Mouse (Mus musculus) C2C12 (cell line): ENCODE data around the gene Taf6. TPM values are rescaled to one million over a fixed set of nuclear protein-coding genes. Genes with fewer than 3 reads are reported as not detected.

ENCODE experiments used
- H3K27me3 ChIP-seq: one replicate; pipeline ENCODE4 v1.6.1; 2011; ENCODE audit not compliant: control insufficient read depth, insufficient read depth, insufficient read length
- H3K36me3 ChIP-seq: one replicate; pipeline ENCODE4 v1.6.1; 2011; ENCODE audit not compliant: control insufficient read depth, insufficient read depth
- H3K4me3 ChIP-seq: one replicate; pipeline ENCODE4 v1.5.1; 2011; ENCODE audit warnings: mild to moderate bottlenecking, control low read depth; ENCODE audit not compliant: poor library complexity, insufficient read depth, severe bottlenecking
- H3K79me2 ChIP-seq: one replicate; pipeline ENCODE4 v1.6.1; 2011; ENCODE audit not compliant: control insufficient read depth, insufficient read depth
- H3K79me3 ChIP-seq: one replicate; pipeline ENCODE4 v1.6.1; 2011; ENCODE audit warnings: low read depth, control low read depth
- H3ac ChIP-seq: one replicate; pipeline ENCODE3; 2011; ENCODE audit warnings: low read depth; ENCODE audit not compliant: control insufficient read depth, insufficient read length
- CEBPB ChIP-seq: IDR thresholded peaks from one replicate; pipeline ENCODE4 v1.6.1; 2011; ENCODE audit warnings: low read depth, mild to moderate bottlenecking, control low read depth, moderate library complexity
- CTCF ChIP-seq: IDR thresholded peaks from one replicate; pipeline ENCODE4 v1.5.1; 2011; ENCODE audit not compliant: control insufficient read depth, insufficient read depth, insufficient read length
- FOSL1 ChIP-seq: IDR thresholded peaks from one replicate; pipeline ENCODE4 v1.8.0; 2011; ENCODE audit warnings: mild to moderate bottlenecking, low read length; ENCODE audit not compliant: poor library complexity, insufficient read depth, severe bottlenecking
- MAX ChIP-seq: IDR thresholded peaks from one replicate; pipeline ENCODE4 v1.6.1; 2011; ENCODE audit warnings: mild to moderate bottlenecking, control low read depth
- MYOD1 ChIP-seq: IDR thresholded peaks from one replicate; pipeline ENCODE4 v1.6.1; 2011; ENCODE audit warnings: low read depth; ENCODE audit not compliant: control insufficient read depth, insufficient read length
- MYOG ChIP-seq: IDR thresholded peaks from one replicate; pipeline ENCODE4 v1.6.1; 2011; ENCODE audit not compliant: control insufficient read depth, insufficient read length; ENCODE audit errors: extremely low read depth
- USF1 ChIP-seq: IDR thresholded peaks from one replicate; pipeline ENCODE4 v1.6.1; 2011; ENCODE audit warnings: low read depth, mild to moderate bottlenecking, control low read depth, moderate library complexity
- polyA plus RNA-seq: library from polyadenylated mRNA; unstranded; fragments of >200 nt; fragmentation: generic; extraction: Trizol; gene quantifications from one replicate; pipeline ENCODE4 v1.2.1, GENCODE M21; 2012; ENCODE audit warnings: missing spikeins

The Taf6 gene
- polyA plus RNA-seq, 1 experiment: 58.1 TPM

DNA sequence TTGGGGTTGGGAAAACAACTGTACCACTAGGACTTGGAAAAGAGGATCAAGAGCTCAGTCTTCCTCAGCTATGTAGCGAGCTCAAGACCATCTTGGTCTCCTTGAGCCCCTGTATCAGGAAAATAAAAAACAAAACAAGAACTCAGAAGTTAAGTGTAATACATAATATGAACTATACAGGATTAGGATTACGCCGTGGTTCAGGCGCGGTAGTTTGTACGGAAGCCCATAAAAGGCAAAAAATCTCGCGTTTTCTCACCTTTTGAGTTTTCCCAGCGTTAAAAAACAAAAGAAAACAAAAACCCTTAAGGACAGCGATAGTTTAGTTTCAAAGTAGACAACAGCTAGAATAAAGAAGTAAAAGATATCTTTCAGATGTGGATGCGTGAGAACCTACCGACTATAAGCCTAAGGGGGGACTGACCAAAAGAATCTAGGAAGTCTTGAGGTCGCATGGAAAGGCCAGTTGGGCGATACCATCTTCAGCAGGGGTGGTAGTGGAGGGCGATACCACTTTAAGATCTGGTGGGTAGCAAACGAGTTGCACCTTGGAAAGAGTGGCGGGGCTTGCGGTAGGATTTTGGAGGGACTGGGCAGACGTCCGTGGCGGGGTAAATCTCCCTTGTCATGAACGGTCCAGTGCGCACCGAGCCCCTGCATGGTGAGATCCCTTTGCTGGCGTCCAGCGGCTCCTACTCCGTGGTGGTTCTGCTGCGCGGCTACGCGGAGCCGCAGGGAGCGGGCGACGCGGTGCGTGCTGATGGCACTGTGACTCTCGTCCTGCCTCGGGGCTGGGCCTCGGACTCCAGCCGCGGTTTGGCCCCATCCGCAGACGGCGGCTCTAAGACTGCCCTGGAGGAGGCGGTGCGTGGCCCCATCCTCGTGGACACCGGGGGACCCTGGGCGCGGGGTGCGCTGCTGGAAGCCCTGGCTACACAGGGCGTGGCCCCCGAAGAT is 6.8 kb upstream of the Taf6 start, which contains the start of gene Mblac1:
Gene Mblac1 (plus strand): TSS at position 544 of the 957 bp plus-strand sequence.
- H3ac ChIP-seq: peak within 1 kb of the TSS; percentile 92
- no peaks in the 10 kb centered on the region for H3K79me3 ChIP-seq
- TF ChIP-seq MYOD1 (no peak), MAX (peak; percentile 35)
- H3K79me2 ChIP-seq: no peaks in the 10 kb centered on the region
- peak within 1 kb of the TSS; percentile 26 for H3K4me3 ChIP-seq
- no peaks in the 10 kb centered on the region for H3K27me3 ChIP-seq
- peaks cover 14% of the 10 kb centered on the region for H3K36me3 ChIP-seq

DNA sequence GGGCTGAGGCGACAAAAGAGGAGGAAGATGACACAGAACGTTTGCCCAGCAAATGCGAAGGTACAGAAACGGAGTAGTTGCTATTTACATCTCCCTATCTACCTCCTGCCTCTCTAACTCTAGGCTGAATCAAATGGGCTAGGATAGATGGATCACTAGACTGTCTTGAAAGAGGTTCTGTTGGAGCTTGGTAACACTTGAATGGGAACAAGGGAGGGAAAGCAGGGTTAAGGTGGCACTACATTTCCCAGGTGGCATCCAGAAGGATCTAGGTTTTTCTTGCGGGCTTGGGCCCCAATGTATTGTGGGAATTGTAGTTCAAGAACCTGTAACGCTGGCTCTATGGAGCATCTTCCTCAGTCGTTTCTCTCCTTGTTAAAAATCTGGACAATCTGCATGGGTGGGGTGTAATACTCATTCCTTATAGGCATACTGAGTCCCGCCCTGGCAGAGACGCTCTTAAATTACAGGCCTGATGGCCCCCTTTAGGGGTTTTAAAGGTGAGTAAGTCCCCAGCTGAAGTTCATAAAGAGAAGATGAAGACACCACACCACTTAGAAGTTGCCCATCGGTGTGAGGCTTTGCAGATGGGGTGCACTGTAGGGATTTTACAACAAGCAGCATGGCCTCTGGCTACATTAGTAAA is 533 bp upstream of the Taf6 start:
- peaks cover 21% of the 10 kb centered on the region for H3K79me2 ChIP-seq
- no peaks in the 10 kb centered on the region for H3K27me3 ChIP-seq
- H3K36me3 ChIP-seq: peaks cover 6% of the 10 kb centered on the region
- peak overlapping the region; percentile 99 for H3ac ChIP-seq
- peak overlapping the region; percentile 80 for H3K4me3 ChIP-seq
- TF ChIP-seq MYOD1 (no peak), MAX (no peak), USF1 (no peak), FOSL1 (no peak), CTCF (no peak), CEBPB (no peak), MYOG (no peak)
- peaks cover 7% of the 10 kb centered on the region for H3K79me3 ChIP-seq

DNA sequence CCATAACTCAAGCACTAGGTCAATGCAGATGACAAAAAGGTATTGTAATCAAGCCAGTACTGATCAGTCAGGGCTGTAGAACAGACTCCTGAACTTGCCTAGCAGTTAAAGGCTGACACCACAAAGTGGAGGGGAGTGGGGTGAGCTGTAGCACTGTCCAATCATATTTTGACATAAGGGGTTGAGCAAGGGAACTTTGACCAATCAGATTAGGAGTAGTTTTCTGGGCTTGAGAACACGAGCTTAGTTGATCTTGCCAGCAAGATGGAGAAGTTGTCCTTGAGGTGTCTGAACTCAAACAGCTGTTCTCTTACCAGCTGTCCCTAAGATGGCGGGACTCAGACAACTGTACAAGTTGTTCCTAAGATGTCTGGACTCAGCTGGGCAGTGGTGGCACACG is 14.0 kb downstream of the Taf6 start:
- Histone ChIP-seq H3K36me3 (peaks cover 57% of the 10 kb centered on the region), H3K4me3 (no peak overlapping the region)

DNA sequence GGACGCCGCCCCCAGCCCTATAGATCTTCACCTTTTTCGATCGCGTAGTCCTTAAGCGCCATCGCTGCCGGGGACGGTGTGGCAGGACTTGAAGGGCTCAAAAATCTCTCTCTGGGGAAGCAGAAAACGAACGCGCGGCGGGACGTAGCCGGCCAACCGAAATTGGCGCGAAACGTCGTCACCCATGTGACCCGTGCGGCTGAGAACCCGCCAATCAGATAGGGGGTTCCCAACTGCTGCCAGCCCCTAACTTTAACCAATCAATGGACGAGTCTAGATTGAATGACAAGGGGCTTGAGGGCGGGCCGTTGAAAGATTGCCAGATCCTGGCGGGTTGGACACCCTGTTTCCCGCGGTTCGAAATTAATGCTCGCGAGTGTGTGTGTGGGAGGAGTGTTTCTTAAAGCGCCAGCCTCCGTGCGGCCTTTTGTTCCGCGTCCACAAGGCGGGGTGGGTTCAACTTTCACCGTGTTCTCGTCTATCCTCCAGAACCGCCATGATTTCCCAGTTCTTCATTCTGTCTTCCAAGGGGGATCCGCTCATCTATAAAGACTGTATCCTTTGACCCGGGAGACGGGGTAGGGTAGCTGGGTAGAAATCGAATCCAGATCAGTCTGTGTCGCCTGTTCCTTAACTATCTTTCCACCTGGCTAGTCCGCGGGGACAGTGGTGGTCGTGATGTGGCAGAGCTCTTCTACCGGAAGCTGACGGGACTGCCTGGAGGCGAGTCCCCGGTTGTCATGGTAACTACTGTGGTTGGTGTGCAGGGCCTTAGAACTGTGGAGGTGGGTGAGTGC is 15.4 kb downstream of the Taf6 start, which contains the start of the genes Ap4m1 and Mcm7:
Gene Ap4m1 (plus strand): TSS at position 308 of the 797 bp plus-strand sequence.
Gene Mcm7 (minus strand): TSS at position 728 of the 797 bp plus-strand sequence.
- H3K27me3 ChIP-seq: no peaks in the 10 kb centered on the region

More for the DNA sequence above, 14.0 kb downstream of the Taf6 start:
- TF ChIP-seq MYOD1: no peak
- no peak for TF ChIP-seq CTCF
- no peak for TF ChIP-seq USF1
- no peak for TF ChIP-seq FOSL1
- TF ChIP-seq MAX: no peak
- TF ChIP-seq CEBPB: no peak
- TF ChIP-seq MYOG: no peak
- Histone ChIP-seq H3K27me3 (no peaks in the 10 kb centered on the region), H3ac (no peak overlapping the region), H3K79me2 (peaks cover 47% of the 10 kb centered on the region), H3K79me3 (peaks cover 25% of the 10 kb centered on the region)

DNA sequence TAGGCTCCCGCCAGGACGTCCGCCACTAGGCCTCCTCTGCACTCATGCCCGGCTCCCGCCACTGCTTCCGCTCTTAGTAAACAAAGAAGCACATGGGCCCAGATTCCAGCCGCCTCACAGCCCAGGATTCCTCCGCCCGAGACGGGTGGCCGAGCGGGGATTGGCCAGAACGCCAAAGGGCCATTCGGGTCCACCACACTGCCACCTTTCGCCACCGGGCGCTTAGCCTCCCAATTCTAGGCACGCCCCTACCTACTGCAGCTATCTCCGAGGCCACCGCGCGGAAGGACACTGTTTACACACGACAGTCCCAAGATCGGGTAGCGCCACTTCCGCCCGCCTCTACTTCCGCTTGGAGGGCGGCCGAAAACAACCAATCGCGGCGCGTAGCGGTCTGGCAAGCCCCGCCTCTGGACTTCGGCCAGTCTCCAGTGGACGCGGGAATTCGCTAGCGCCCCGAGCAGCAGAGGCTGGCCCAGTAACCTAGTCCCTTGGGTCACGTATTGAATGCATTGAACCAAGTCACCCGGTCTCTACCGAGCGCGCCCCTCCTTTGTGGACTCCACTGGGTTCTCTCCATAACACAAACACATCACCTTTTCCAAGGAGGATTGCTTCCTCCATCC is 16.2 kb downstream of the Taf6 start:
- peaks cover 25% of the 10 kb centered on the region for H3K79me3 ChIP-seq
- peaks cover 58% of the 10 kb centered on the region for H3K36me3 ChIP-seq
- H3ac ChIP-seq: peak overlapping the region; percentile 79
- TF ChIP-seq MYOD1 (no peak), MAX (peak; percentile 98)
- H3K79me2 ChIP-seq: peaks cover 62% of the 10 kb centered on the region
- peak overlapping the region; percentile 83 for H3K4me3 ChIP-seq
- no peaks in the 10 kb centered on the region for H3K27me3 ChIP-seq

More for the DNA sequence above, 15.4 kb downstream of the Taf6 start, which contains the start of the genes Ap4m1 and Mcm7:
- H3ac ChIP-seq: peak within 1 kb of the TSS; percentile 79
- H3K79me3 ChIP-seq: peaks cover 25% of the 10 kb centered on the region
- H3K36me3 ChIP-seq: peaks cover 57% of the 10 kb centered on the region
- peak; percentile 91 for TF ChIP-seq USF1
- TF ChIP-seq CEBPB: no peak
- peak within 1 kb of the TSS; percentile 83 for H3K4me3 ChIP-seq
- peaks cover 60% of the 10 kb centered on the region for H3K79me2 ChIP-seq
